Mouse (Mus musculus): Measurements from ENCODE around the gene Snapc4. TPM values are rescaled to one million over a fixed set of nuclear protein-coding genes. Genes with fewer than 3 reads are reported as not detected.

The Snapc4 gene
- polyA plus RNA-seq, 1 experiment from 2014 or later: 20.2 TPM

Other genes starting within 250 kb of the Snapc4 start
- gene Lhx3, start 172.4 kb downstream of the Snapc4 start, polyA plus RNA-seq (2014; fragmentation: Nextera tagmentation; extraction: Ambion mirVana): 1.2 and 1.4 TPM in 2 replicates
- gene Qsox2, start 143.1 kb downstream of the Snapc4 start, polyA plus RNA-seq (2014; fragmentation: Nextera tagmentation; extraction: Ambion mirVana): 17.2 and 18.4 TPM in 2 replicates
- gene Ccdc187, start 86.1 kb downstream of the Snapc4 start, polyA plus RNA-seq (2014; fragmentation: Nextera tagmentation; extraction: Ambion mirVana): 0.17 and 0.28 TPM in 2 replicates
- gene Gpsm1, start 65.1 kb downstream of the Snapc4 start, polyA plus RNA-seq (2014; fragmentation: Nextera tagmentation; extraction: Ambion mirVana): 29.3 and 33.8 TPM in 2 replicates
- 24.2 and 27.6 TPM in 2 replicates for gene Dnlz, start 28.5 kb downstream of the Snapc4 start, polyA plus RNA-seq (2014; fragmentation: Nextera tagmentation; extraction: Ambion mirVana)
- gene Card9, start 19.7 kb downstream of the Snapc4 start, polyA plus RNA-seq (2014; fragmentation: Nextera tagmentation; extraction: Ambion mirVana): 1.3 and 2.1 TPM in 2 replicates
- 102 and 109 TPM in 2 replicates for gene Entr1, start 8.7 kb upstream of the Snapc4 start, polyA plus RNA-seq (2014; fragmentation: Nextera tagmentation; extraction: Ambion mirVana)
- 71.9 and 72.3 TPM in 2 replicates for gene Pmpca, start 8.7 kb upstream of the Snapc4 start, polyA plus RNA-seq (2014; fragmentation: Nextera tagmentation; extraction: Ambion mirVana)
- gene Inpp5e, start 28.6 kb upstream of the Snapc4 start, polyA plus RNA-seq (2014; fragmentation: Nextera tagmentation; extraction: Ambion mirVana): 16.3 and 17.8 TPM in 2 replicates
- gene Sec16a, start 64.6 kb upstream of the Snapc4 start, polyA plus RNA-seq (2014; fragmentation: Nextera tagmentation; extraction: Ambion mirVana): 38.6 and 42.0 TPM in 2 replicates
- 29.9 and 35.8 TPM in 2 replicates for gene Notch1, start 136.0 kb upstream of the Snapc4 start, polyA plus RNA-seq (2014; fragmentation: Nextera tagmentation; extraction: Ambion mirVana)
- gene Egfl7, start 199.4 kb upstream of the Snapc4 start, polyA plus RNA-seq (2014; fragmentation: Nextera tagmentation; extraction: Ambion mirVana): 110 and 119 TPM in 2 replicates
- not detected in 2 replicates for gene Gm20532, start 206.0 kb upstream of the Snapc4 start, polyA plus RNA-seq (2014; fragmentation: Nextera tagmentation; extraction: Ambion mirVana)
- gene Agpat2, start 223.8 kb upstream of the Snapc4 start, polyA plus RNA-seq (2014; fragmentation: Nextera tagmentation; extraction: Ambion mirVana): 25.1 and 26.7 TPM in 2 replicates
- gene Fam69b, start 247.8 kb upstream of the Snapc4 start, polyA plus RNA-seq (2014; fragmentation: Nextera tagmentation; extraction: Ambion mirVana): 31.1 and 40.1 TPM in 2 replicates